Mouse (Mus musculus) CH12.LX (cell line): ENCODE measurements around the gene Zfp54. TPM values are rescaled to one million over a fixed set of nuclear protein-coding genes. Genes with fewer than 3 reads are reported as not detected.

Experiments
- DNase-seq: peaks from one replicate; pipeline ENCODE4 v3.0.0-alpha.2; 2013; ENCODE audit errors: extremely low read depth
- H3K27ac ChIP-seq: 2 replicates; pipeline ENCODE4 v1.5.1; 2012; ENCODE audit warnings: low read depth, mild to moderate bottlenecking, control low read depth, moderate library complexity; ENCODE audit not compliant: insufficient read depth
- H3K27me3 ChIP-seq: replicated peaks from 2 replicates; pipeline ENCODE3; 2012; ENCODE audit warnings: inconsistent platforms
- H3K36me3 ChIP-seq, 2 experiments: replicated peaks in 1 of 2; 2 replicates each; pipeline versions ENCODE3 to v1.6.1; 2012; ENCODE audit warnings: inconsistent platforms in 1 of 2, low read length in 1 of 2, mild to moderate bottlenecking in 1 of 2, mixed read lengths in 1 of 2, moderate library complexity in 1 of 2; ENCODE audit not compliant: control insufficient read depth in 1 of 2, insufficient read depth in 1 of 2
- H3K4me1 ChIP-seq, 2 experiments: 2 replicates each; pipeline ENCODE4 v1.6.1; 2012; ENCODE audit warnings: inconsistent platforms in 1 of 2, moderate library complexity in 1 of 2; ENCODE audit not compliant: insufficient read depth in 2 of 2, control insufficient read depth in 1 of 2
- H3K4me2 ChIP-seq: 2 replicates; pipeline ENCODE4 v1.6.1; 2012; ENCODE audit warnings: low read depth, mild to moderate bottlenecking, control low read depth; ENCODE audit not compliant: poor library complexity, insufficient read depth, severe bottlenecking
- H3K4me3 ChIP-seq, 3 experiments: fragments of 150-350 bp in 1 of 3; sonication (generic) in 1 of 3; replicated peaks in 1 of 3; 2 replicates each; pipeline versions ENCODE3 to v1.5.1; 2011 to 2012; ENCODE audit warnings: low read depth in 2 of 3, low read length in 2 of 3, mild to moderate bottlenecking in 2 of 3, moderate library complexity in 2 of 3, control low read depth in 1 of 3, improper control_type of control experiment in 1 of 3, inconsistent platforms in 1 of 3, mixed read lengths in 1 of 3; ENCODE audit not compliant: poor library complexity in 1 of 3
- H3K79me2 ChIP-seq: replicated peaks from 2 replicates; pipeline ENCODE4 v1.6.1; 2012; ENCODE audit warnings: mild to moderate bottlenecking, moderate library complexity; ENCODE audit not compliant: control insufficient read depth, poor library complexity, insufficient read depth, severe bottlenecking; ENCODE audit errors: extremely low read depth
- H3K9ac ChIP-seq: 2 replicates; pipeline ENCODE4 v1.6.1; 2012; ENCODE audit warnings: low read depth, mild to moderate bottlenecking, control low read depth, moderate library complexity; ENCODE audit not compliant: insufficient read depth
- H3K9me3 ChIP-seq: replicated peaks from 2 replicates; pipeline ENCODE3; 2012; ENCODE audit warnings: low read length, inconsistent platforms, mixed read lengths
- BHLHE40 ChIP-seq: IDR thresholded peaks from 2 replicates; pipeline ENCODE4 v1.6.1; 2011; ENCODE audit warnings: mild to moderate bottlenecking, low read depth, low read length, improper control_type of control experiment
- CHD1 ChIP-seq: IDR thresholded peaks from 2 replicates; pipeline ENCODE4 v1.6.1; 2012; ENCODE audit warnings: low read depth, low read length, improper control_type of control experiment, inconsistent platforms
- CHD2 ChIP-seq: IDR thresholded peaks from 2 replicates; pipeline ENCODE4 v1.6.1; 2011; ENCODE audit warnings: low read length, improper control_type of control experiment
- CTCF ChIP-seq, 2 experiments: IDR thresholded peaks in 1 of 2; conservative IDR thresholded peaks in 1 of 2; 2 replicates each; pipeline ENCODE4 v1.5.1; 2011 to 2012; ENCODE audit warnings: low read depth in 2 of 2, low read length in 2 of 2, improper control_type of control experiment in 1 of 2, inconsistent platforms in 1 of 2, mild to moderate bottlenecking in 1 of 2, moderate library complexity in 1 of 2
- E2F4 ChIP-seq: IDR thresholded peaks from 2 replicates; pipeline ENCODE4 v1.6.1; 2011; ENCODE audit warnings: low read depth, low read length, improper control_type of control experiment; ENCODE audit not compliant: insufficient replicate concordance
- ELF1 ChIP-seq: IDR thresholded peaks from 2 replicates; pipeline ENCODE4 v1.6.1; 2014; ENCODE audit warnings: low read depth, mild to moderate bottlenecking, inconsistent platforms, low read length, improper control_type of control experiment
- EP300 ChIP-seq: IDR thresholded peaks from 2 replicates; pipeline ENCODE4 v1.6.1; 2011; ENCODE audit warnings: low read length, improper control_type of control experiment
- ETS1 ChIP-seq: conservative IDR thresholded peaks from 2 replicates; pipeline ENCODE4 v1.6.1; 2012; ENCODE audit warnings: low read depth, mild to moderate bottlenecking, inconsistent platforms, low read length, improper control_type of control experiment, moderate library complexity
- GABPA ChIP-seq: IDR thresholded peaks from 2 replicates; pipeline ENCODE4 v1.6.1; 2012; ENCODE audit warnings: low read depth, low read length, improper control_type of control experiment, inconsistent platforms; ENCODE audit not compliant: insufficient replicate concordance
- HCFC1 ChIP-seq: IDR thresholded peaks from 2 replicates; pipeline ENCODE4 v1.6.1; 2012; ENCODE audit warnings: low read depth, mild to moderate bottlenecking, inconsistent platforms, low read length, improper control_type of control experiment
- IRF4 ChIP-seq: IDR thresholded peaks from 2 replicates; pipeline ENCODE4 v1.6.1; 2014; ENCODE audit warnings: low read depth, mild to moderate bottlenecking, inconsistent platforms, low read length, improper control_type of control experiment
- JUN ChIP-seq: IDR thresholded peaks from 2 replicates; pipeline ENCODE4 v1.6.1; 2011; ENCODE audit warnings: low read depth, mild to moderate bottlenecking, low read length, improper control_type of control experiment, moderate library complexity; ENCODE audit not compliant: insufficient read depth
- JUND ChIP-seq: conservative IDR thresholded peaks from 2 replicates; pipeline ENCODE4 v1.6.1; 2011; ENCODE audit warnings: low read depth, low read length, improper control_type of control experiment
- KAT2A ChIP-seq: IDR thresholded peaks from 2 replicates; pipeline ENCODE4 v1.6.1; 2012; ENCODE audit warnings: low read length, improper control_type of control experiment, inconsistent platforms; ENCODE audit not compliant: insufficient replicate concordance
- MAFK ChIP-seq: IDR thresholded peaks from 2 replicates; pipeline ENCODE4 v1.6.1; 2011; ENCODE audit warnings: low read length, improper control_type of control experiment; ENCODE audit not compliant: insufficient replicate concordance
- MAX ChIP-seq: IDR thresholded peaks from 2 replicates; pipeline ENCODE4 v1.6.1; 2011; ENCODE audit warnings: low read length, improper control_type of control experiment
- MAZ ChIP-seq: IDR thresholded peaks from 2 replicates; pipeline ENCODE4 v1.6.1; 2012; ENCODE audit warnings: low read depth, mild to moderate bottlenecking, inconsistent platforms, low read length, improper control_type of control experiment, moderate library complexity
- MEF2A ChIP-seq: IDR thresholded peaks from 2 replicates; pipeline ENCODE4 v1.6.1; 2014; ENCODE audit warnings: low read depth, mild to moderate bottlenecking, inconsistent platforms, low read length, improper control_type of control experiment, borderline replicate concordance
- MXI1 ChIP-seq: IDR thresholded peaks from 2 replicates; pipeline ENCODE4 v1.6.1; 2011; ENCODE audit warnings: mild to moderate bottlenecking, low read depth, low read length, improper control_type of control experiment
- MYC ChIP-seq: IDR thresholded peaks from 2 replicates; pipeline ENCODE4 v1.6.1; 2011; ENCODE audit warnings: low read depth, mild to moderate bottlenecking, improper control_type of control experiment, low read length
- NELFE ChIP-seq: IDR thresholded peaks from 2 replicates; pipeline ENCODE4 v1.6.1; 2011; ENCODE audit warnings: low read depth, low read length, improper control_type of control experiment
- NRF1 ChIP-seq: IDR thresholded peaks from 2 replicates; pipeline ENCODE4 v1.6.1; 2014; ENCODE audit warnings: low read depth, mild to moderate bottlenecking, inconsistent platforms, low read length, improper control_type of control experiment, moderate library complexity
- PAX5 ChIP-seq: IDR thresholded peaks from 2 replicates; pipeline ENCODE4 v1.6.1; 2012; ENCODE audit warnings: low read length, inconsistent platforms, mixed read lengths
- POLR2A ChIP-seq: IDR thresholded peaks from 2 replicates; pipeline ENCODE4 v1.6.1; 2011; ENCODE audit warnings: low read depth, mild to moderate bottlenecking, improper control_type of control experiment, low read length
- POLR2AphosphoS2 ChIP-seq: IDR thresholded peaks from 2 replicates; pipeline ENCODE4 v1.6.1; 2011; ENCODE audit warnings: low read depth, low read length, improper control_type of control experiment
- RAD21 ChIP-seq: IDR thresholded peaks from 2 replicates; pipeline ENCODE4 v1.6.1; 2011; ENCODE audit warnings: low read depth, mild to moderate bottlenecking, low read length, improper control_type of control experiment, moderate library complexity
- RCOR1 ChIP-seq: conservative IDR thresholded peaks from 2 replicates; pipeline ENCODE4 v1.6.1; 2012; ENCODE audit warnings: low read depth, mild to moderate bottlenecking, inconsistent platforms, low read length, improper control_type of control experiment
- SIN3A ChIP-seq: IDR thresholded peaks from 2 replicates; pipeline ENCODE4 v1.6.1; 2012; ENCODE audit warnings: low read length, improper control_type of control experiment, inconsistent platforms
- SMC3 ChIP-seq: IDR thresholded peaks from 2 replicates; pipeline ENCODE4 v1.6.1; 2011; ENCODE audit warnings: low read depth, low read length, improper control_type of control experiment
- TBP ChIP-seq: conservative IDR thresholded peaks from 2 replicates; pipeline ENCODE4 v1.6.1; 2011; ENCODE audit warnings: low read depth, low read length, improper control_type of control experiment
- TCF12 ChIP-seq: IDR thresholded peaks from 2 replicates; pipeline ENCODE4 v1.6.1; 2014; ENCODE audit warnings: low read depth, mild to moderate bottlenecking, inconsistent platforms, low read length, improper control_type of control experiment
- UBTF ChIP-seq: IDR thresholded peaks from 2 replicates; pipeline ENCODE4 v1.6.1; 2012; ENCODE audit warnings: low read depth, mild to moderate bottlenecking, inconsistent platforms, low read length, improper control_type of control experiment, moderate library complexity
- USF1 ChIP-seq: IDR thresholded peaks from 2 replicates; pipeline ENCODE4 v1.6.1; 2014; ENCODE audit warnings: low read depth, mild to moderate bottlenecking, inconsistent platforms, low read length, improper control_type of control experiment
- USF2 ChIP-seq: conservative IDR thresholded peaks from 2 replicates; pipeline ENCODE4 v1.6.1; 2011; ENCODE audit warnings: low read depth, low read length, improper control_type of control experiment
- ZC3H11A ChIP-seq: IDR thresholded peaks from 2 replicates; pipeline ENCODE4 v1.6.1; 2012; ENCODE audit warnings: low read depth, mild to moderate bottlenecking, inconsistent platforms, low read length, improper control_type of control experiment
- ZKSCAN1 ChIP-seq: IDR thresholded peaks from 2 replicates; pipeline ENCODE4 v1.6.1; 2012; ENCODE audit warnings: low read depth, inconsistent platforms, low read length, improper control_type of control experiment, borderline replicate concordance
- ZMIZ1 ChIP-seq: IDR thresholded peaks from 2 replicates; pipeline ENCODE4 v1.6.1; 2012; ENCODE audit warnings: low read depth, mild to moderate bottlenecking, inconsistent platforms, low read length, improper control_type of control experiment
- ZNF384 ChIP-seq: IDR thresholded peaks from 2 replicates; pipeline ENCODE4 v1.6.1; 2012; ENCODE audit warnings: low read depth, low read length, improper control_type of control experiment, inconsistent platforms
- dilution Hi-C: fragments of 300-500 bp; cut with MboI; formaldehyde crosslinking; loops from 2 replicates; pipeline ENCODE4 v1.14.3; 2020; ENCODE audit warnings: low sequenced_read_pairs; ENCODE audit not compliant: extremely low pct_unique_long_range_greater_than_20kb, extremely low pct_ligation_motif_present
- in situ Hi-C: fragments of 300-500 bp; cut with MboI; formaldehyde crosslinking; loops from 3 replicates; pipeline ENCODE4 v1.14.3; 2019; ENCODE audit warnings: low sequenced_read_pairs, low pct_ligation_motif_present, low pct_unique_long_range_greater_than_20kb, mixed read lengths
- polyA plus RNA-seq: library from polyadenylated mRNA; unstranded; fragments of >175 nt; gene quantifications from 2 replicates; pipeline ENCODE4 v1.2.1, GENCODE M21; 2012; ENCODE audit warnings: low read depth; ENCODE audit not compliant: insufficient read length
- total RNA-seq, 2 experiments: library from RNA; depleted of rRNA; stranded (reverse); fragments of 300-350 nt in 1 of 2; fragments of >200 nt in 1 of 2; gene quantifications; 2 replicates each; pipeline ENCODE4 v1.2.3; 2012 to 2014

Zfp54 gene
- total and polyA plus RNA-seq, 3 experiments = 3.8 to 11.9 (median 8.4) TPM

DNA sequence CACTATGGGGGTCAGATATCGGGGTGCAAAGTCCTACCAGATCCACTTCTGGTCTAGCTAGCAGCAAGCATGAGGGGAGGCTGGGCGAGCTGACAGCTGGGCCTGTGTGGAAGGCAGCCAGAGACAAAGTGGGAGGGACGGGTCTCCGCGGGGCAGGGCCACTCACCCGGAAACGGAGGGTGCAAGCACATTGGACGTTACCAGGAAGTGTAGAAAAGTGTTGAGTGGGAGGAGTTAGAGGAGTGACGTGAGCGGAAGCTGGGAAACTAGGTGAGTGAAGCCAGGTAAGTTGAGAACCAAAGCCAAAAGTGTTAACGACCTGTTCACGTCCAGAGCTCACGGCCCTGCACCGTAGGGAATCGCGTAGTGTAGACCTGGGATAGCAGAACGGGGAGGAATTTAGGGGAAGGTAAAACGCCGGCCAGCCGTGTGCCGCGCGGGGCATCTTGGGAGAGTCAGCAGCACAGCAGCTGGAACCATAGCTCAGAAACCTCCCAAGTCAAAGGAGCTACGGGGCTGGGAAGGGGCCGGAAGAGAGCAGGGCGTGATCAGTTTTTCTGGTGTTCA is 27.2 kb downstream of the Zfp54 start, which contains the start of gene Zfp51:
Gene Zfp51 (plus strand): TSS at position 237 of the 567 bp plus-strand sequence.
- H3K9ac ChIP-seq = peak within 1 kb of the TSS; percentile 88
- dilution Hi-C loops = no loop called here
- H3K79me2 ChIP-seq = peaks cover 2% of the 10 kb centered on the region; the same call in 1 of the 2 replicates
- no peaks in the 10 kb centered on the region for H3K27me3 ChIP-seq
- peak within 1 kb of the TSS; percentile 76 to 96 (median 77) for H3K4me3 ChIP-seq
- H3K9me3 ChIP-seq = no peaks in the 10 kb centered on the region
- H3K4me1 ChIP-seq = peaks cover 8 to 19% of the 10 kb centered on the region in 2 experiments; a peak in 3 of 4 replicates
- peak within 1 kb of the TSS; percentile 85 for H3K4me2 ChIP-seq
- TF ChIP-seq CHD2 (0 out of 2 replicates have a peak, but pooled peaks have one; percentile 46), SMC3 (no peak; the same call in 1 of the 2 replicates), ETS1 (peak; percentile 36; the same call in 1 of the 2 replicates), USF2 (no peak), MAX (peak; percentile 74), MXI1 (peak; percentile 88), POLR2A (peak; percentile 85), TBP (peak; percentile 74), ZC3H11A (no peak), CTCF (conservative IDR thresholded peaks at IDR 0.05 in 1 of 2, IDR thresholded peaks at IDR 0.05 in 1 of 2; ENCODE audit: low read depth in 2 of 2, low read length in 2 of 2) (no peak), ELF1 (peak; percentile 99), PAX5 (no peak), MYC (peak; percentile 81; the same call in 1 of the 2 replicates), POLR2AphosphoS2 (0 out of 2 replicates have a peak, but pooled peaks have one; percentile 41), MEF2A (peak; percentile 51; the same call in 1 of the 2 replicates), JUN (no peak), UBTF (no peak), USF1 (no peak), JUND (no peak; the same call in 1 of the 2 replicates), KAT2A (0 out of 2 replicates have a peak, but pooled peaks have one; percentile 61), EP300 (0 out of 2 replicates have a peak, but pooled peaks have one; percentile 37), NRF1 (peak; percentile 32; the same call in 1 of the 2 replicates), NELFE (peak; percentile 77), MAZ (peak; percentile 71), MAFK (no peak), ZMIZ1 (no peak), ZKSCAN1 (no peak), ZNF384 (no peak), E2F4 (peak; percentile 74; the same call in 1 of the 2 replicates), RAD21 (no peak), TCF12 (peak; percentile 67; the same call in 1 of the 2 replicates), GABPA (no peak), RCOR1 (peak; percentile 80; the same call in 1 of the 2 replicates), CHD1 (peak; percentile 55; the same call in 1 of the 2 replicates), BHLHE40 (no peak), HCFC1 (peak; percentile 78), SIN3A (peak; percentile 89), IRF4 (peak; percentile 48)
- TF ChIP-seq, all 38 proteins: peak for 22
- H3K27ac ChIP-seq = peak within 1 kb of the TSS; percentile 37; the same call in 1 of the 2 replicates
- peak; percentile 96 for DNase-seq
- in situ Hi-C loops = no loop called here
- H3K36me3 ChIP-seq = peaks cover 3 to 17% of the 10 kb centered on the region in 2 experiments
